Mouse (Mus musculus): ENCODE measurements around the gene Wdfy3. TPM values are rescaled to one million over a fixed set of nuclear protein-coding genes. Genes with fewer than 3 reads are reported as not detected.

Wdfy3 gene
- polyA plus RNA-seq, 1 experiment = not detected

DNA sequence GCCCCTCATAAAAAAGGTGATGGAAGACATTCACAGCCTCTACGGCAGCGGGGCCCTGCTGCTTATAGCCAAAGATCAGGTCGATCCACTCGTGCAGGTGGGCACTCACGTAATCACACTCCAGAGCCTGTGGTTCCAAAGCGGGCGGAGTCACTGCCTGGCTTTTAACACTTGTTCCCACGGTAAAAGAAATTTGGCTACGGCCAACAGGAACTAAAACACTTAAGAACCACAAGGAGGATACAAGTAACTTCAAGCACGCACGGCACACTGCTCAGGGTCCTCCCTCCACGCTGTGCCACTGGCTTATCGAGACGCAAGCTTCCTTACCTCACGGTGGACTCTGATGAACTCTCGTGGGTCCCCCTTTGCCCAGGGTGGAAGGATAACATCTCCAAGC, 214.2 kb downstream of the Wdfy3 start:
- TF ChIP-seq GATA1 (IDR thresholded peaks at IDR 0.05; ENCODE audit: low read length) = no peak

DNA sequence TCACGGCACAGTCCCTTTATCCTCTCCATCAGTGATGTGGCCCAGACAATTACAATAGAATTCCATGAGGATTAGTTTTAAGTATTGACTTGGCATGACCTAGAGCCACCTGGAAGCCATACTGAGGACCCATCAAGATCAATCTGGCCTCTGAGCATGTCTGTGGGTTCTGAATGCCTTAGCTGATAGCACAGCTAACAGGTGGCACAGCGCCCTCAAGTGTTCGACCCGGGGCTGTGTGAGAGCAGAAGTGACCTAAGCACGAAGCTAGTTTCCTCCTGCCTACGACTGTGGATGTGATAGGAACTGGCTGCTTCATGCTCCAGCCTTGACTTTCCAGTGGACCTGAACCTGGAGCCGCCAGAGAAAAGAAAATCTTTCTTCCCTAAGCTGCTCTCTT, 215.1 kb downstream of the Wdfy3 start:
- TF ChIP-seq GATA1 (IDR thresholded peaks at IDR 0.05; ENCODE audit: low read length) = no peak

DNA sequence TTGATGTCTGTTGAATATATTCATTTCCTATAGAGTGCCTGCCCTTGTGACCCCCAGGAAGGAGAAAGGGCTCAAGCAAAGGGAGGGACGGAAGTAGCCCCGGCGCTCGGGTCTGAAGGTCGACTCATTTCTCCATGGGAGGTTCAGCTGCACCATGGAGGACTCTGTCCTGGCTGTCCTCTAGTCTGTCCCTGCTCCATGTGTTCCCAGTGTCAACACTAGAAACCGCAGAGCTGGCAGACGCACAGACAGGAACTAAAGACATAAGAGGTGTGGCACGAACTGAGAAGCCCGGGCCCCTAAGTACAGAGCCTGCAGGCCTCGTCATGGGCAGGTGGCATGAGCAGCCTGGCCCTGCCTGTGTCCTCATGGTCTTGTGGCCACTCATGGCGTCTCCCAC, 215.6 kb downstream of the Wdfy3 start:
- no peak for TF ChIP-seq GATA1 (IDR thresholded peaks at IDR 0.05; ENCODE audit: low read length)

DNA sequence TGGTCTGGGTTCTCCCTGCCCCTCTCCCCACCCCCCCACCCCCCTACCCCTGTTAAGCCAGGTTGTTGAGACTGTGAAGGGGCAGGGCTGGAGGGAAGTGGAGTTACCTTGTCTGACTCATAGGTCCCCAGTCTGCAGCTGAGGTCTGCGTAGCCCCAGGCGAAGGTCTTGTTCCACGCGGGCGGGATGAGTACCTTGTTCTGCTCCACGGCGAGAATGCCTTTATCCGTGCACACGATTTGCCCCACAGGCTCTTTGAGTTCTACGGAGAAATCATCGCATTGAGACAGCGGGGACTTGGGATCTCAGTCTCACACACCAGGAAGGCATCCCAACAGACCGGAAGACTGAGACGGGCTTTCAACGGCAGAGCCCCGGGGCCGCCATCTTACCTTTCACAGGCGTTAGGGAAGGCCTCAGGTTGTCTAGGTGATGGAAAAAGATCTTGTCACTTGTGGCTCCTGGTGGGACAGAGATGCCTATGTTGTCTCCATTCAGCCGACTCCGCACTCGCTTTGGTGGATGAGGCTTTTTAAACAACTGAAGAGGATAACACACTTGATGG, 217.5 kb downstream of the Wdfy3 start:
- TF ChIP-seq GATA1 (IDR thresholded peaks at IDR 0.05; ENCODE audit: low read length) = no peak

DNA sequence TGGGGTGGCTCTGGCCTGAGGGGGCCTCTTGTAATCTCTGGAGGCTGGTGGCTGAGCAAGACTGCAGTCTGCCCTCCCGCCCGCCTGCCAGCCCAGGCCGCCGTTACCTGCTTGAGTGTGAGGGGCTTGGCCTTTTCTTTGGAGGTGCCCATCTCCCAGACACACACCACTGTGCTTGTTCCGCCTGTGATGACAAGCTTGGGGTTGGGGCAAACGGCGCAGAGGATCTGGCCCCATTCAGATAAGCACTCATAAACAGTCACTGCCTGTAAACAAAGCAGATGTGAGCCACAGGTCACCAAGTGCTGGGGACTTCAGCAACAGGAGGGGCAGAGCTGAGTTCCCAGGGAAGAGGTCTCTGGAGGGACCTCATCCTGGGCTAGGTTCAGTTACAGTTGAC, 218.6 kb downstream of the Wdfy3 start:
- no peak for TF ChIP-seq GATA1 (IDR thresholded peaks at IDR 0.05; ENCODE audit: low read length)

DNA sequence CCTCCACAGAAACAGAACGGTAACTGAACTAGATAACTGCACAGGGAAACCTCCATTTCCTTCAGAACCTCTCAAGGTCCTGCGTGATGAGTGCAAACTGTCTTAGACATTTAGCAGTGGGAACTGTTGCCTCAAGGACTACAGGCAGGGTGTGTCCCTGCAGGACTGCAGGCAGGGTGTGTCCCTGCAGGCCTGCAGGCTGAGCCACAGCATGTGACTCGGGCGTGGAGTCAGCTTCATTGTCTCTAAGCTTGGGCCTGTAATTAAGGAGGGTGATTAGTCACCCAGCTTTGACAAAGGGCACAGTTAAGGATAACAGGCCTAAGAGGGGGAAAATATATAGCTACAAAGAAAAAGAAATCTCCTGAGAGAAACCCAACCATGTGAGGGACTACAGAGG, 222.0 kb downstream of the Wdfy3 start:
- TF ChIP-seq GATA1 (IDR thresholded peaks at IDR 0.05; ENCODE audit: low read length) = no peak

DNA sequence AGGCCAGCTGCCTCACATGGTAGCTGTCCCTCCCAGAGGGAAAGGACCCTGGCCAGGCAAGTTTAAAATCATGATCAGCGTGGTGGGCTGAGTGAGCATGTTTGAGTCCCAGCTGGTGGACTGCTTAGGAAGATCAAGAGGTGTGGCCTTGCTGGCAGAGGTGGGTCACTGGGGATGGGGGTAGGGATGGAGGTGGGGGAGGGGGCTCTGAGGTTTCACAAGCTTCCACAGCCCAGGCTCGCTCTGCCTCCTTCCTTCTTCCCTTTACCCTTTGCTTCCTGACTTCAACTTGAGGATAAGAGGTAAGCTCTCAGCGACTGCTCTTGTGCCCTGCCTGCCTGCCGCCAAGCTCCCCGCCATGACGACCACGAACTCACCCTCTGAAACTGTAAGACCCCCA, 222.4 kb downstream of the Wdfy3 start:
- TF ChIP-seq GATA1 (IDR thresholded peaks at IDR 0.05; ENCODE audit: low read length) = no peak

DNA sequence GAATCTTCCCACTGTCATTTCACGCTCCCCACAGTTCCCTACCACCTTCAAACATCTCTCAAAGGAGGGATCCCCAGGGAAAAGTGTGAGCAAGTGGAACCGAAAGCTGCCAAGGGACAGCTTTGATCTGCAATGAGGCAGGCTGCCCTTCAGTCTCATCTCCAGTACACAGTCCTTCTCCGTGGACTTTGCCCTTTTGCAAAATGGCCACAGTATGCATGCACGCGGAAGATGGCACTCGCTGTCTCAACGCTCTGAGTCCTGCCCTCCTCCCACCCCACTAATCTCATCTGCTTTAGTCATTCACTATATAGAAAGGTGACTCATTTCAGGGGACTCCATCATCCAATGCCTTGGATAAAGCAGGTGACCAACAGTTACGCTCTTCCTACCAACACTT, 223.8 kb downstream of the Wdfy3 start:
- TF ChIP-seq GATA1 (IDR thresholded peaks at IDR 0.05; ENCODE audit: low read length) = no peak

DNA sequence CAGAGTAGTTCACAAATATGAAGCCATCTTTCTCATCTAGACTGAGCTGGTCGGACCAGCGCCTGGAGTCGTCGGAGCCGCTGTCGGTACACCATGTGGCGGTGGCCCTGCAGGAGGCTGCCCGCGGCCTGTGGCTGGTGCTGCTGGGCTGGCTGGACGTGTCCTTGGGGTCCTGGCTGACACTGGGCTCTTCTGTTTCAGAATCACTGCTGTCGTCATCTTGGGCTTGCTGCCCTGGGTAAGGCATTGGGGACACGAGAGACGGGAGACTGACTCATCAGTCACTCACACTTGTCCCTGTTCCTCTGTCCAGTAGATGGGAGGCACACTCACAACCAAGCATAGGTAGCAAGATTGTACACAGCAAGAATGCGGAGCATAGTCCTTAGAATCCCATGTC, 224.7 kb downstream of the Wdfy3 start:
- no peak for TF ChIP-seq GATA1 (IDR thresholded peaks at IDR 0.05; ENCODE audit: low read length)

DNA sequence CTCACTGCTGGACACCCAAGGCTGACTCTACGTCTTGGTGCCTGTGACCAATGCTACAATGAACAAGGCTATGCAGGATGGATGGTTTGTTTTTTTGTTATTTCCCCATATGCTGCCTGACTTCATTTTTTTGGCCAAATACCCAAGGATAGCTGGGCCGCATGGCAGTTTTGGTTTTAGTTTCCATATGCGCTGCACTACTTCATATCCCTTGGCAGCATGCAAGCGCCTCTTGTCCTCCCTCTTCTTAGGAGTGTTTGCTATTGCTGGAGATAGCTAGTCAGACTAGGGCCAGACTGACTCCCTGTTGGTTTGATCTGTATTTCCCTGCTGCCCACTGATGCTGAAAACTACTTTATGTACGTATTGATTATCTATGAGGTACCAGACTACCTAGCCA, 229.2 kb downstream of the Wdfy3 start:
- no peak for TF ChIP-seq GATA1 (IDR thresholded peaks at IDR 0.05; ENCODE audit: low read length)

DNA sequence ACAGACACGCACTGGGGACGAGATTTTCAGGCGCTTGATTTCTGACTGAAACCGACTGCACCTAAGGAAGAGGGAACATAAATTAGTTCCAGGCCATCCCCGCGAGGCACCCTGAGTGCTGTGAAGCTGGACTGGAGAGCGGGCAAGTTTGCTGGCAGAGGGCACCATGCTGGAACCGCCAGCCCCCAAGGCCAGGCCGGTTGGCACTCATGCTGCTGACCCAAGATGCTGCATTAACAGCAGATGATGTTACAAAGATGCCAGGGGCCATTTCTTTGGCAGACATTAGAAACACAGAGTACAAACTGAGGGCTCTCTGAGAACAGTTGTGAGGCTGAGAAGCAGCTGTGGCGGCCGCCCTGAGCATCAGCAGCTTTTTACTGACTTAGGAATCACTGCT, 233.5 kb downstream of the Wdfy3 start:
- TF ChIP-seq GATA1 (IDR thresholded peaks at IDR 0.05; ENCODE audit: low read length) = no peak

DNA sequence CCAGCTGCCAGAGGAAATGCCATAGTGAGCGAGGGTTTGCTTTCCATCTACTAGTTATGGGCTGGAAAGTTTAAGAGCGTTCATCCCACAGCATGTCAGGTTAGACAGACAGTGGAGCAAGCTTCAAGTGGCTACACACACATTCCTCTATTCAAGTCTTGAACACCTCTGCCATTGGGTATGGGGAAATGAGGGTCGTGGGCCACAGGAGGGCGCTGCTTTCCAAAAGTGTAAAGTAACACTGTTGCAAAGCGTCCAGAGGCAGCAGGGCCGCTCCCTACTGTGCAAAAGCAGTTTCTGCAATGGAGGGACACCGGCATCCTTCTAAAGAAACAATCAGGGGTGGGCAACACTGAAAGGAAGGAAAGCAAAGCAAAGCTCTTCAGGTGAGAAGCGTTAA, 235.8 kb downstream of the Wdfy3 start:
- TF ChIP-seq GATA1 (IDR thresholded peaks at IDR 0.05; ENCODE audit: low read length) = no peak

DNA sequence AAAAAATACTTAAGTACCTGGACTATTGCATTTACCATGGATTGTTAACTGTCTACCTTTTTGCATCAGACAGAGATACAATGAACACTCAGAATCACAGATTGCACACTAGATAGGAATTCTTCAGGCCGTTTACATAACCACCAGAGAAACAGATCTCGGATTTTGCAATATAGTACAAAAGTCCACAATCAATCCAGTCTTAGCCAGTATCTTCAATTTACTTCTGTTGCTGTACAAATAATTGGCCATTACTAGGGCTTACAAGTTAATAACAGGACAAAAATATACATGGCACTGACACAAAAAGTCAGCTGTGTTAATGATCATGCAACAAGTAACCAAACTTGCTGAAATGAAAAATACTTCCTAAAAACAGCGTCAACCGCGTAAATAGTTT, 236.7 kb downstream of the Wdfy3 start:
- no peak for TF ChIP-seq GATA1 (IDR thresholded peaks at IDR 0.05; ENCODE audit: low read length)

DNA sequence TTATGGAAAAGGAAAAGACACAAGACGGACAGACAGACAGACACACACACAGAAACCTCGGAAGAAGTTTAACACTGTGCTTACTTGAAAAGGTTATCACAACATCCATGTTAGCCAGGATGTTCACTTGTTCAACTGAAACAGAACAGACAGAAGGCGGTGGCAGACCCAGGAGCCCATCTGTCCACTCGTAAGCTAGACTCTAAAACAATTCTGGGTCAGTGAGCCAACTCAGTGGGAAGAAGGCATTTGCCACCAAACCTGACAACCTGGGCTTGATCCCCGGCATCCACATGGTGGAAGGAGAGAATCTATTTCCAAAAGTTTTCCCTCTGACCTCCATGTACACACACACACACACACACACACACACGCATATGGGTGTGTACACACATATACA, 237.7 kb downstream of the Wdfy3 start:
- TF ChIP-seq GATA1 (IDR thresholded peaks at IDR 0.05; ENCODE audit: low read length) = no peak

DNA sequence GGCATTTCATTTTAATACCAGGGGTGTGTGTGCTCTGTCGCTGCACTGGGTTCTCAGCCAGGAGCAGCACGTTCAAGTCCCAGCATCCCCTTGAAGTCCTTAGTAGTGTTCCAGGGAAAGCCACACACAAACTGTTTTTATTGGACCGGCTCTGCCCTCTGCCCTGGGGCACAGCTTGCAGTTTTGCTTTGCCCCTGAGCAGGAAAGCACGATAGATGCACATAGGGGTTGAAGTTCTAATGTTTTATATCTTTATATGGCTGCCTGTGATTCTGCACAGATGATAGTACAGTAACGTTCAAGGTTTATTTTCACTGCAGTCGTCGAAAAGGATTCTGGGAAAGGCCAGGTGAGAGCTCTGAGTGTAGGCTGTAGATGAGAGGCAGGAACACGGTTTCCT, 239.5 kb downstream of the Wdfy3 start:
- TF ChIP-seq GATA1 (IDR thresholded peaks at IDR 0.05; ENCODE audit: low read length) = no peak

DNA sequence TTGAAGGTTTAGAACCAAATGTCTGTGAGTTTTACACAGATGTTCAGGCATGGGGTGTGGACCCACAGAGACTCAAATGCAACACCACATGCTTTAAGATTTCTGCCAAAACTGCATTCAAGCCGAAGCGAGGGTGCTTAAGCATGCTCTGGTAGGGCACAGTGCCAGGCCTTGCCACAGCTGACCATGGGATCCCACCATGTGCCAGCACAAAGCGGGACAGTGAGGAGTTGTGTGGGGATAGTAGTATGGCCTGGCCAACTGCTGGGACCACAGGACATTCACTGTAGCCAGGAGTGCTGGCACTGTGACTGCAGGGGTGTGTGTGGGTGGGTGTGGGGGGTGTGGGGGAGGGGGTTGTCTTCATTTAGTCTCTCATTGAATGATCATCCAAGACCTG, 240.8 kb downstream of the Wdfy3 start:
- no peak for TF ChIP-seq GATA1 (IDR thresholded peaks at IDR 0.05; ENCODE audit: low read length)

DNA sequence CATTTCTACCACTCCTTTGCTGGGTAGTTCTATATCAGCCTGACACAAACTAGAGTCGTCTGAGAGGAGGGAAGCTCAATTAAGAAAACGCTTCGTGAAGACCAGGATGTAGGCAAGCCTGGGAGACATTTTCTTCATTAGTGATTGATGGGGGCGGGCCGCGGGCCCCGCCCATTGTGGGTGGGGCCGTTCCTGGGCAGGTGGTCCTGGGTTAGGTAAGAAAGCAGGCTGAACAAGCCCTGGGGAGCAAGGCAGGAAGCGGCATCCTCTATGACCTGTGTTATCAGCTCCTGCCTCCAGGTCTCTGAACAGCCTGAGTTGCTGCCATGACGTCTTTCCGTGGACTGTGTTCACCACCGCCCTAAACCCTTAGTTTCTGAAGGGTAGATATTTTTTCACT, 242.2 kb downstream of the Wdfy3 start:
- no peak for TF ChIP-seq GATA1 (IDR thresholded peaks at IDR 0.05; ENCODE audit: low read length)

DNA sequence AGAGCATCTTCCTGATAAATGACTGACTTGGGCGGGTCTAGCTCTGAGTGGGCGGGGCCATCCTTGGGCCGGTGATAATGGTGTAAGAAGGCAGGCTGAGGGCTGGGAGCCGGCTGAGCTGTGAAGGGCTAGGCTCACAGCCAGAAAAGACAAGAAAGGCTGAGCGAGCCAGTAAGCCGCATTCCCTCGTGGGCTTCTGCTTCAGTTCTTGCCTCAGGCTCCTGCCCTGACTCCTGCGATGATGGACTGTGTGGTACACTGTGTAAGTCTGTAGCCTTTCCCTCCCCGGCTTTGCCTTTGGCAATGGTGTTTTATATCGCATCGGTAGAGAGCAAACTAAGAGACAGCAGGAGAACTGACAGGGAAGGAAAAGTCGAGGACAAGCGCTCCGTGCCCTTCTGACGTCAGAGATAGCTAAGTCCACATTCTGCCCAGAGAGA, 243.2 kb downstream of the Wdfy3 start:
- no peak for TF ChIP-seq GATA1 (IDR thresholded peaks at IDR 0.05; ENCODE audit: low read length)

Data from G1E-ER4 (cell line).